Mouse (Mus musculus): ENCODE measurements around the gene Gins2. TPM values are rescaled to one million over a fixed set of nuclear protein-coding genes. Genes with fewer than 3 reads are reported as not detected.

Gene Gins2
- total RNA-seq, 2 experiments from 2014 or later, result 42.0 to 43.2 TPM

Small RNA genes within 50 kb of the gene (microRNA-seq; reads per million reads assigned to microRNA genes)
- gene Mir7687, result 0.69 to 2.7 reads per million in 2 experiments

Other genes with a start within 250 kb of the Gins2 start
- 1 to 10 TPM; 7.5 to 9.3 TPM for gene 1190005I06Rik, start 58.3 kb upstream of the Gins2 start, total RNA-seq (2021)
- not detected for gene Gm27021, start 78.8 kb upstream of the Gins2 start, total RNA-seq (2021)
- 1,000 to 10,000 TPM; 2,981 to 3,274 TPM for gene Cox4i1, start 78.9 kb upstream of the Gins2 start, total RNA-seq (2021)
- 10 to 100 TPM; 78.7 to 82.4 TPM for gene Emc8, start 79.3 kb upstream of the Gins2 start, total RNA-seq (2021)
- gene Irf8, start 147.1 kb upstream of the Gins2 start, total RNA-seq (2021), result 1 to 10 TPM; 8.4 to 9.7 TPM

Data from heart, postnatal 4 days (tissue).